Mouse (Mus musculus): Measurements from ENCODE around the gene Zfp78.
A peak's percentile ranks its signal among the peaks of the same experiment; 100 is the strongest.
"Not testable (repeated sequence)": the region's sequence is repeated elsewhere in the genome, so short reads cannot be mapped to it uniquely, and the experiment has no call there.

Zfp78 gene

GRCm38 (mm10) chr7:6363047-6363488, at the start of gene Zfp78:
TSS of gene Zfp78 (plus strand) at chr7:6363280.
- peak in 1 of 2 experiments; percentile 76 for DNase-seq (ENCODE audit: low spot score in 2 of 2)

DNA sequence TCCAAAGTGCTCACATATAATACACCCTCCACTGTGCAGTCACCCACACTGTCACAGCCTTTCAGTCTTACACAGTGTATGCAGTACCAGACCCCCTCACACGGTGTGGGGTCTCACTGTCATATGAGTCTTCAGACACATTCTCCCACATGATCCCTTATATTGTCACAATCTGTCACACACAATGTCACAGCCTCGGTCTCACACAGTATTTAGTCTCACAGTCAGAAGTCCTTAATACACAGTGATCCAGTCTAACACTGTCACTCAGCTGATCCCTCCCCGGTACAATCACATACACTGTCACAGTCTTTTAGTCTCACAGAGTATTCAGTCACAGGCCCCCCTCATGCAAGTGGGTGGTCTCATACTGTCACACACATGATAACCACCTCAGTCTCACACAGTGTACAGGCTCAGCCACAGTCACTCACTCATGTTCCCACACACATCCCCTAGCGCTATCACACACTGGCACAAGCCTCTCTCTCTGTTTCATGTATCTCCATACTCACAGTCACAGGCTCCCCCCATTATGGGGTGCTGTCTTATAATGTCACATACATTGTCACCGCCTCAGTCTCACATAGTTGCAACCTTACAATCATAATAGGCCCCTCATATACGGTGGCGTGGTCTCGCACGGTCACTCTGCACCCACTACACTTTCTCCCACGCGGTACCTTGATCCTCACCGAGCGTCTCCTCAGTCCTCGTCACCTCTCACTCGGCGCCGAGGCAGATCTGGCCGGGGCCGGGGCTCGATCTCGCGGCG, 32.4 kb upstream of the Zfp78 start:
- no peak for DNase-seq (ENCODE audit: low spot score in 2 of 2)

DNA sequence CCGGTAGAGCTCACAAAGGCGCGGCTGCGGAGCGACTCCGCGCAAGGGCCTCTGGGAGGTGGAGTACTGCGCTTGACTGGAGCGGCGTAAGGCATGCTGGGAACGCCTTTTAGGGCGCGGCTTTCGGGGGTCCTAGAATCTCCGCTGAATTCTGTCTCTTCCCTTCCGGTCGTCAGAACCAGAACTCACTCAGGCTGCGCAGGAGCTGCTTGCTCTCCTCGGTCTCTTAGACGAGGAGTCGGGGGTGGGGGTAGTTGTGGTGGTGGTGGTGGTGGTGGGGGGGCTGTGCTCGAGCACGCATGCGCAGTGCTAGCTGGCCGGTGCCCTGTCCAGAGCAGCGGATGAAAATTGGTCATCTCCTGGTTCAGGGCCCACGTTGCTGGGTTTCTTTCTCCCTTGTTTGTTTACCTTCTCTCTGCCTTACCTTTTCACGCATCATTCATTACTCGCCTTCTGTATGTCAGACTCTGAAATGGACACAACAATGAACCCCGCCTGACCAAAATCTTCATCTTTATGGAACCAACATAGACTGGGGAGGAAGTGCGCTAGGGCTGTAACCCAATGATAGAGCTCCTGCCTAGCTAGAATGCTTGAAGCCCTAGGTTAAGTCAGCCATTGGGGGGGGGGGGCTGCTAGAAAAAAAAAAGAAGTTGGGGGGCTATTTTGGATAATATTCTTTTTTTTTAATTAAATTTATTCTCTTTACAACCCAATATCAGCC, 31.7 kb upstream of the Zfp78 start, which contains the start of gene Zfp583:
Gene Zfp583 (minus strand): TSS at position 53 of the 724 bp plus-strand sequence.
- DNase-seq (ENCODE audit: low spot score in 2 of 2), result peak; percentile 77 to 80

DNA sequence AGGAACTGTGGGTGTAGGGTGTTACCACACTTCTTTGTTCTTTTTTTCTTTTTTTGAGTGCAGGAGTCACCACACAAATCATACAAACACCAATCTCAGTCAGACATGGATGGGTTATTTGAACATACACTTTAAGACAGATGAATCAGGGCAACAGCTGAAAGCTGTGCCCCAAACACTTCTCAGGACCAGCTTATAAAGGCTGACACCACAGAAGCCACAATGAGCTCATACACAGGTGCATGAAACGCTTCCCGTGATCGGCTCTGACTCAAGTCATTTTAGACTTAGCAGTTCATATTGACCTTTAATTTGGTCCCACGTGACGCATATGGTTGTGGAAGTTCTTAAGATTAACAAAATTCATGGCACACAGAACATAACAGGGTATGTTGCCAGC, 23.2 kb upstream of the Zfp78 start:
- DNase-seq (ENCODE audit: low spot score in 2 of 2), result no peak

- DNase-seq (ENCODE audit: low spot score in 2 of 2), result peak in 1 of 2 experiments; percentile 19
Observed at GRCm38 (mm10) chr7:6343501-6344071, 19.5 kb upstream of the Zfp78 start, which contains the start of gene Gm3854. TSS of gene Gm3854 (plus strand) at chr7:6343759.

DNA sequence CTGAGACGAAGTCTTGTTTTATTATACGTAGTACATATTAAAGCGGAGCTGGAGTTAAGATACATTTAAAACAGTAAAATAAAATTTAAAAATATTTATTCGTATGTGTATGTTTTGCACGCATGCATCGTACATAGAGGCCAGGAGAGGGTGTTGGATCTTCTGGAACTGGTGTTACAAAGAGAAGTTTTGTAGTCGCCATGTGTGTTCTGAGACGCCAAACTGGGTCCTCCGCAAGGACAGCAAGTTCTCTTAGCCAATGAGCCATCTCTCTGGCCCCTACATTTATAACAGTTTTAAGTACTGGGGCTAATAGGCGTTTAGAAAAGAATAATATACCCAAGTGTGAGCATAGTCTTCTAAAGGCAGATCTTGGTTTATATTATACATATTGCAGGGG, 19.0 kb upstream of the Zfp78 start:
- no peak for DNase-seq (ENCODE audit: low spot score in 2 of 2)

DNA sequence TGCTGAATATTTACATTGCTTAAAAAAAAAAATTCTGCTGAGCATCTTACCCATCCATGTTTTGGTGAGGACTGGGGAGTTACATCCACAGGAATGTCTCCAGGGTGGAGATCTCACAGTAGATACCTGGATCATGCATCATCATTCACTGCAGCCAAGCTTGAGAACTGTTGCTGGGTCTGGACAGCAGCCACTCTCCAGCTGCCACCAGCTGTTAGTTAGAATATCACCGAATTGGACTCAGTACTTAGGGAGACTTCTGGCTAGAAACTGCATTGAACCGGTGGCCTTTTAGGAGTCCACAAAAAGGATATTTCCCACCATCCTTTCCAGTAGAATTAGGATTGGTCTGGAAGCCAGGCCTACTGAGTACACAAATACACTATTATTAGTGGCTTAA, 5.0 kb upstream of the Zfp78 start:
- DNase-seq (ENCODE audit: low spot score in 2 of 2), result no peak

DNA sequence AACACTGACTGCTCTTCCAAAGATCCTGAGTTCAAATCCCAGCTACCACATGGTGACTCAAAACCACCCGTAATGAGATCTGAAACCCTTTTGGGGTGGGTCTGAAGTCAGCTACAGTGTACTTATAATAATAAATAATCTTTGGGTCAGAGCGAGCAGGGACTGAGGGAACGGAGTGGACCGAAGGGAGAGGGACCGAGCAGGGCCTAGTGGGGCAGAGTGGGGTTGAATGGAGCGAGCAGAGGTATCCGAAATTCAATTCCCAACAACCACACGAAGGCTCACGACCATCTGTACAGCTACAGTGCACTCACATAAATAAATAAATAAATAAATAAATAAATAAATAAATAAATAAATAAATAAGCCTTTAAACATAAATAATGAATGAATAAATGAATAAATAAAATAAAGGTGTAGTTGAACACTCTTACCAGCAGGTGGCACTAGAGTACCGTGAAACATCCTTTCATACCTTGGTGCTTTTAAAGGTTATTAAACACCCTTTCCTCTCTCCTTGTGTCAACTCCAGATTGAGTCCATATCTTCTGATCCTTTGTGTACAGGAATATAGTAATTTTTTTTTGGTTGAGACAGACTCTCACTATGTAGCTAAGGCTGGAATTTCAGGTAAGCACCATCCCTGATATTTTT, 4.0 kb upstream of the Zfp78 start:
- DNase-seq (ENCODE audit: low spot score in 2 of 2), result no peak

GRCm38 (mm10) chr7:6360477-6361060, 2.5 kb upstream of the Zfp78 start:
- no peak for DNase-seq (ENCODE audit: low spot score in 2 of 2)

DNA sequence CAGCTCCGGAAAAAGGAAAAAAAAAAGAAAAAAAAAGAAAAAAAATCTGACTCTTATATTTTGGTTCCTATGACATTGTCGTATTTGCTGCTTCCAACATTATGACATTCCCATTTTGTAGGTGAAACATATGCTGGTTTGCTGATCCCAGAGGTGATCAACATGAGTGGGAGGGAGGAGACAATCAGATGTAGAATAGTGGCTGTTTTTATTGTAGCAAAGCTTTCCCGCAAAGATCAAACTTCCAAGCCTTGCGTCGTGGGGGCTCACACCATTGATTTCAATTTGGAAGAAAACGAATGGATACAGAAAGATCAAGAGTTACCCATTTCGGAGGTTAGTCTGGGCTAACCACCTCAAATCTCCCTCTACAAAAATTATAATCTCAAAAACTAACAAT, 1.3 kb upstream of the Zfp78 start:
- no peak for DNase-seq (ENCODE audit: low spot score in 2 of 2)

DNA sequence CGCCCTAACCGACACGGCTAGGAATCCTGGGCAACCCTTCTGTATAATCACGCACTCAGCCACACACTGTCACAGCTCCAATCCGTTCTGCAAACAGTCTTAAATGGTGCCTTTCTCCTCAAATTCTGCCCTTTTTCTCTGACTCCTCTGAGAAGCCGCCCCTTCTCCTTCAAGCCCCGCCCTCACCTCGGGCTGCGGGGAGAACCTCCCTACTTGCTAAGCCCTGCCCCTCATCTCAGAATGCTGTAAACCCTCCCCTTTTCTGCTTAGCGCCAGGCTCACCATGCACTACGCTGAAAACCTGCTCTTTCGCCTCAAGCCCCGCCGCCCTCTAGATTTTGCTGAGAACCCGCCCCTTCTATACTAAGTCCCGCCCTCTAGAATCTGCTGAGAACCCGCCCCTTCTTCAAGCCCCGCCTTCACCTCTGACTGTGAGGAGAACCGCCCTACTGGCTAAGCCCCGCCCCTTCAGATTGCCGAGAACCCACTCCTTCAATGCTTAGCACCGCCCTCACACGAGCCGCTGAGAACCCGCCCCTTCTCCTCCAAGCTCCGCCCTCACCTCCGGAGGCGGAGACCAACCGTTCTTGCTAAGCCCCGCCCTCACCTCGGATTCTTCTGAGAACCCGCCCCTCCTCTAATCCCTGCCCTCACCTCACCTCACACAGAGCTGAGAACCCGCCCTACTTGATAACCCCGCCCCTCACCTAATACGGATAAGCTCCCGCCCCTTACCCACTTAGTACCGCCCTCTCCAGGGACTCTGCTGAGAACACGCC, 623 bp upstream of the Zfp78 start:
- DNase-seq (ENCODE audit: low spot score in 2 of 2), result peak; percentile 98 to 99

DNA sequence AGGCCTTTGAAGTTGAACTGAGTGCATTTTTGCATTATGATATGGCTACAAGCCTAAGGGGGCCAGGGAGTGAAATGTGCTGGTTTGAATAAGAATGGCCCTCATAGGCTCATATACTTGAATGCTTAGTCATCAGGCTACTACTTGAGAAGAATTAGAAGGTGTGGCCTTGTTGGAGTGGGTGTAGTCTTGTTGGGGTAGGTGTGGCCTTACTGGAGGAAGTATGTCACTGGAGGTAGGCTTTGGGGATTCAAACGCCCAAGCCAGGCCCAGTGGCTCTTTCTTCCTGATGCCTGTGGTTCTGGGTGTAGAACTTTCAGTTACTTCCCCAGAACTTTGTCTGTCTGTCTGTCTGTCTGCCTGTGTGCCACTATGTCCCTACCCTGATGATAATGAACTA, 1.7 kb downstream of the Zfp78 start:
- DNase-seq (ENCODE audit: low spot score in 2 of 2), result no peak

DNA sequence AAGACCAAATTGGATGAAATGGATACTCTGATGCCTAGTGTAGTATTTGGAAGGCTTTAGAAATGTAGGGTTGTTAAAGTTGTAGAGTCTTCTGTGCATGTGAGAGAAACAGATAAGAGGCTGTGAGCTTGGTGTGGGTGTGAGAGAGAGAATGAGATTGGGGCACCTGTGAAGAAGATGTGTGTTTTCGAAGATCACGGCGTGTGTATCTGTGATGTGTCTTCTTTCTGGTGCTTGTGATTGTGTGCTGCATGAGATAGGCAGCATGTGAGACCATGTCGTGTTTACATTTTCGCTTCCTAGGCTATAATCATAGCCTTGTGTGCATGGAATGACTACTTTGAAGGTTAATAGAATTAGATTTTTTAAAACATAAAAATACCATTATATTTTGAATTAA, 4.1 kb downstream of the Zfp78 start:
- DNase-seq (ENCODE audit: low spot score in 2 of 2), result no peak

- DNase-seq (ENCODE audit: low spot score in 2 of 2), result not testable (repeated sequence)
Observed at GRCm38 (mm10) chr7:6368146-6368545, 5.1 kb downstream of the Zfp78 start.

GRCm38 (mm10) chr7:6369460-6369859, 6.4 kb downstream of the Zfp78 start:
- no peak for DNase-seq (ENCODE audit: low spot score in 2 of 2)

GRCm38 (mm10) chr7:6372993-6373392, 9.9 kb downstream of the Zfp78 start:
- DNase-seq (ENCODE audit: low spot score in 2 of 2), result no peak

GRCm38 (mm10) chr7:6378441-6378840, 15.4 kb downstream of the Zfp78 start:
- no peak for DNase-seq (ENCODE audit: low spot score in 2 of 2)

DNA sequence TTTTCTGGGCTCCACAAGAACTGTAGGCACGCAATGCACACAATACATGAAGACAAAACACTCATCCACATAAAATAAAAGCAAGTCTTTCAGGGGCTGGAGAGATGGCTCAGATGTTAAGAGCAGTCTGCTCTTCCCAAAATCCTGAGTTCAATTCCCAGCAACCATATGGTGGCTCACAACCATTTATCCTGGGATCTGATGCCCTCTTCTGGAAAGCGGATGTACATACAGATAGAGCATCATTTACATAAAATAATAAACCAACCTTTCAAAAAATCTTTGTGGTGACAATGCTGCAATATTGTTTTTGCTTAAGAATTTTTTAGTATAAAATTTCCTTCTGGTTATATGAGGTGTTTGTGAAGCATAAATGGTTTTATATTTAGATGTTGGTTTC, 18.4 kb downstream of the Zfp78 start:
- no peak for DNase-seq (ENCODE audit: low spot score in 2 of 2)

DNA sequence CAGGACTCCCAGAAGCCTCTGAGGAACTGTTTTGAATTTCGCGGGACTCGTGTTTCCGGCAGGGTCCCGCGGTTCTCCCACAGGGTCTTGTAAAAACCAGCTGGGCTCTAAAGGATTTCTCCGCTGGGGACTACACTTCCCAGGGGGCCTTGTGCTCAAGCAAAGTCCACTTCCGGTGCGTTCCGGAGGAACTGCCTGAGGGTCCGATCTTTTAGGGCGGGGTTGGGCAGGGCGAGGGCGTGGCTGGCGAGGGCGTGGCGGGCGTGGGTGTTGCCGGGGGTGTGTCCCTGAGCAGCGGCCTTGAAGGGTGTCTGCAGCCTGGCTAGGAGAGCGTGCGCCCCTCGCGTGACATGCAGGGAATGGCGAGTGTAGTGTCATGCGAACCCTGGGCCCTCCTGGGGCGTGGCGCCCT, 20.0 kb downstream of the Zfp78 start, which contains the start of gene Zfp28:
Gene Zfp28 (plus strand): TSS at position 252 of the 412 bp plus-strand sequence.
- peak; percentile 91 to 94 for DNase-seq (ENCODE audit: low spot score in 2 of 2)

DNA sequence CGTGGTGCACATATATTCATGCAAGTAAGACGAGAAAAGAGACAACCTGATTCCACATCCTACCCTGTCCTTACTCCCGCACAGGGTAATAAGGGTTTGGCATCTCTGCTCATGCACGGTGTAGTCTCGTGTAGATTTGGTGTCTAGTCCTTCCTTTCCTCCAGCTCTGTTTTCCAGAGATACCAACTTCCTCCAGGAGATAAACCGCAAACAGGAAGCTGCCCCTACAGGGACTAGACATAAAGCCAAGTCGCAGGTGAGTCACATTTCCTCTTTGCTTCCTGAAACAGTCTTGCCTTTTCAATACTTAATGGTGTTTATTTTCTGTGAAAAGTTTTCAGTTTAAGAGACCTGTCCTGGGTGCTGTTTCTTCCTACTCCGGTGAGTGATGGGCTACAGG, 20.9 kb downstream of the Zfp78 start:
- no peak for DNase-seq (ENCODE audit: low spot score in 2 of 2)

GRCm38 (mm10) chr7:6386995-6387394, 23.9 kb downstream of the Zfp78 start:
- DNase-seq (ENCODE audit: low spot score in 2 of 2), result no peak
